Mouse (Mus musculus) activated CD4-positive, CD25-positive, alpha-beta regulatory T cell (primary cell): ENCODE data around the gene Sept1. TPM values are rescaled to one million over a fixed set of nuclear protein-coding genes. Genes with fewer than 3 reads are reported as not detected.

ENCODE experiments used
- polyA plus RNA-seq, 2 experiments: library from polyadenylated mRNA; unstranded; fragments of 100-300 nt; shearing (Covaris generic); gene quantifications; one replicate each; pipeline ENCODE4 v1.2.1; 2017

Sept1 gene
- 100 to 1,000 TPM; 561 to 593 TPM for polyA plus RNA-seq

GRCm38 (mm10) chr7:127232622-127233367 lies at the start of gene Sept1, which contains the start of gene Zfp553:
TSS of gene Sept1 (minus strand) at chr7:127233130.
TSS of gene Zfp553 (plus strand) at chr7:127233061.

DNA sequence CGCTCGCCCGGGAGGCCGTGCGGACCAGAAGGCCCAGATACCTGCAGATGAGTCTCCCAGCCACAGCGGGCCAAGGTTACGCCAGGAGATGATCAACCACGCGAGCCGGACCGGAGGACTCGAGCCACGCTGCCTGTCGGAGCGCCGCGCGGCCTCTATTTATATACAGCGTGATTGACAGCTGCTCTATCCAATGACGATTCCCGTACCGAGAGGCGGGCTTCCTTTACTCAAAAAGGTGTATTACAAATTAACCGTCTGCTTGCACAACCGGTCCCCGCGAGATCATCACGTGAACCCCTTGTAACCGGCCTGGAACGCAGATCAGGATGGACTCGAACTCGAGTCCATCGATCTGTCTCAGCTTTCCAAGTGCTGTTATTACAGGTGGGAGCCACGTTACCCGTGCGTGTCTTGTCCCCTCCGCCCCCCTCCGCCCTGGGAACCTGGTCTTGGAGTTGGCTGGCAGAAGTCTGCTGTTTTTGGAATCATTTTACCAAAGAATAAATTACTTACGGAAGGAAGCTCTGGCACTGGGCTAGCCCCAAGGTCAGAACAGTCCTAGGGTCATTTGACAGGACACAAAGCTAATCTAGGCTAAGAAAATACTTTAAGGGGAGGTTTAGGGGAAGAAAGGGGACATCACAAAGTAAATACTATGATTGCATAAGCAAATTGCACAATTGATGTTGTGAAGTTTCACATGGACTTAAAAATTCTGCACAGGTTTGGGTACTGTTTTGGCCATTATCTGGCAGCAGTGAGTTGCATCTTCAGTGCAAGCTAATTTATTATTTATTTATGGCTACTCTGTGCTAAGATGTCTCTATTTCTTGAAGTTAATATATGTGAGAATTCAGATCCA lies 41.2 kb upstream of the Sept1 start, which contains the start of gene Sephs2:
Sephs2 (minus strand) TSS at position 131 of the 865 bp plus-strand sequence.

GRCm38 (mm10) chr7:127260309-127261111 lies 27.6 kb upstream of the Sept1 start, which contains the start of gene Dctpp1:
TSS of gene Dctpp1 (minus strand) at chr7:127260709.

GRCm38 (mm10) chr7:127243870-127244657 lies 11.1 kb upstream of the Sept1 start, which contains the start of gene Zfp771:
TSS of gene Zfp771 (plus strand) at chr7:127244274.

GRCm38 (mm10) chr7:127208553-127209438 lies 24.1 kb downstream of the Sept1 start, which contains the start of gene Mylpf:
TSS of gene Mylpf (plus strand) at chr7:127208890.

GRCm38 (mm10) chr7:127208295-127208552 lies 24.7 kb downstream of the Sept1 start, which contains the start of gene Tbc1d10b:
TSS of gene Tbc1d10b (minus strand) at chr7:127208468.

DNA sequence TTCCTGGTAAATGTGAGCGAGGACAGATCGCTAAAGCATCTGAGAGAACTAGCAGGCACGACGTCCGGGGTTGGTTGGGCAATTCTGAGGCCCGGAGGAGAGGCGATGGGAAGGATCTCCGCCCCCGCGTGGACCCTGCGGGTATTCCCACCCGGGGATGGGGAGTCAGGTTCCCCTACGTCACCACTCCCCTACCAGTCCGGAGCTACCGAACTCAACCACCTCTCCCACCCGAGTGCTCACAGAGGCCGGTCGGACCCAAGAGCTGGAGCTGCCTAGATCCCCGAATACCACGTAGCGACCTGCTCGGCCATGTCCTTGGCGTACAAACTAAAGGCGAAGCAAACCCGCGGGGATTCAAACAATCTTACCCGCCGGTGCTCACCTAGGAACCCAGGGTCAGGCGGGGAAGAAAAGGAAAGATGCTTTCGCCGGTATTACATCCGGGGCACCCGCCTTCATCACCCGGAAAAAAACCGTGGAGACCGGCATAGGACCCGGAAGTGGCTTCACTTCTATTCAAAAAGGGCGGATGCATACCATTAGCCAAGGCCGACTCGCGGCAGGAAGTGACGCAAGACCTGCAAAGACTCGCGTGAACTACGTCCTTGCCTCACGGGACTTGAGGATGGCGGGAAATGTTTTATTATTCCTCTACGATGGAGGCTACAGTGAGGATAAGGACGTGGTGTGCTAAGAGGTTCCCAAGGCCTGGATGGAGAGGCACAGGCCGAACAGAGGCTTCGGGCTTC lies 37.2 kb downstream of the Sept1 start, which contains the start of gene Cd2bp2:
Cd2bp2 (minus strand) TSS at position 507 of the 752 bp plus-strand sequence.

Other genes starting within 250 kb of the Sept1 start
- gene Mvp, start 218.5 kb downstream of the Sept1 start, polyA plus RNA-seq, result 10 to 100 TPM; 19.5 to 57.5 TPM
- 1 to 10 TPM in 1 of 2 experiments, under 1 TPM in 1; 0.54 to 1.7 TPM for gene Pagr1b, start 216.6 kb downstream of the Sept1 start, polyA plus RNA-seq
- 100 to 1,000 TPM in 1 of 2 experiments, 10 to 100 TPM in 1; 99.8 to 119 TPM for gene Pagr1a, start 215.8 kb downstream of the Sept1 start, polyA plus RNA-seq
- gene Gm42742, start 212.0 kb downstream of the Sept1 start, polyA plus RNA-seq, result 10 to 100 TPM; 31.2 to 33.4 TPM
- gene Prrt2, start 211.9 kb downstream of the Sept1 start, polyA plus RNA-seq, result 1 to 10 TPM; 6.4 to 8.6 TPM
- gene Maz, start 206.1 kb downstream of the Sept1 start, polyA plus RNA-seq, result 100 to 1,000 TPM; 117 to 145 TPM
- gene Kif22, start 190.7 kb downstream of the Sept1 start, polyA plus RNA-seq, result 10 to 100 TPM; 20.0 to 37.5 TPM
- gene Zg16, start 145.8 kb downstream of the Sept1 start, polyA plus RNA-seq, result not detected
- 100 to 1,000 TPM; 267 to 384 TPM for gene AI467606, start 141.8 kb downstream of the Sept1 start, polyA plus RNA-seq
- 10 to 100 TPM; 18.6 to 21.0 TPM for gene Qprt, start 110.9 kb downstream of the Sept1 start, polyA plus RNA-seq
- 100 to 1,000 TPM in 1 of 2 experiments, 10 to 100 TPM in 1; 86.6 to 120 TPM for gene Spn, start 95.3 kb downstream of the Sept1 start, polyA plus RNA-seq
- 10 to 100 TPM; 61.9 to 72.7 TPM for gene Cd2bp2, start 37.1 kb downstream of the Sept1 start, polyA plus RNA-seq
- 10 to 100 TPM; 54.9 to 75.1 TPM for gene Tbc1d10b, start 24.7 kb downstream of the Sept1 start, polyA plus RNA-seq
- 10 to 100 TPM; 16.3 to 22.5 TPM for gene Mylpf, start 24.2 kb downstream of the Sept1 start, polyA plus RNA-seq
- gene Zfp553, start 69 bp downstream of the Sept1 start, polyA plus RNA-seq, result 10 to 100 TPM; 15.9 to 22.5 TPM
- gene Zfp771, start 11.1 kb upstream of the Sept1 start, polyA plus RNA-seq, result 10 to 100 TPM; 14.3 to 16.7 TPM
- 10 to 100 TPM; 50.9 to 60.3 TPM for gene Dctpp1, start 27.6 kb upstream of the Sept1 start, polyA plus RNA-seq
- gene Sephs2, start 40.9 kb upstream of the Sept1 start, polyA plus RNA-seq, result 10 to 100 TPM; 39.0 to 51.9 TPM
- gene Itgal, start 63.1 kb upstream of the Sept1 start, polyA plus RNA-seq, result 100 to 1,000 TPM; 211 to 250 TPM
- gene Zfp768, start 112.5 kb upstream of the Sept1 start, polyA plus RNA-seq, result under 1 TPM in 1 of 2 experiments, not detected in 1; 0.76 TPM
- gene Zfp747, start 142.9 kb upstream of the Sept1 start, polyA plus RNA-seq, result 10 to 100 TPM; 16.2 to 23.4 TPM
- 1 to 10 TPM; 6.8 to 7.3 TPM for gene 9130019O22Rik, start 154.0 kb upstream of the Sept1 start, polyA plus RNA-seq
- gene E430018J23Rik, start 160.5 kb upstream of the Sept1 start, polyA plus RNA-seq, result 1 to 10 TPM; 7.3 to 7.4 TPM
- gene Zfp764, start 173.7 kb upstream of the Sept1 start, polyA plus RNA-seq, result 10 to 100 TPM in 1 of 2 experiments, 1 to 10 TPM in 1; 8.4 to 11.7 TPM
- gene Zfp688, start 188.9 kb upstream of the Sept1 start, polyA plus RNA-seq, result 10 to 100 TPM; 32.1 to 53.1 TPM
- gene Zfp689, start 216.0 kb upstream of the Sept1 start, polyA plus RNA-seq, result 1 to 10 TPM; 6.9 to 7.4 TPM
- 100 to 1,000 TPM; 113 to 128 TPM for gene Prr14, start 226.5 kb upstream of the Sept1 start, polyA plus RNA-seq
- 10 to 100 TPM; 19.8 to 25.7 TPM for gene Fbrs, start 246.1 kb upstream of the Sept1 start, polyA plus RNA-seq